Mouse (Mus musculus) gastrocnemius, postnatal 36 days (tissue): ENCODE results near the gene Epdr1. TPM values are rescaled to one million over a fixed set of nuclear protein-coding genes. Genes with fewer than 3 reads are reported as not detected.

Experiments used
- DNase-seq, 2 experiments: peaks; one replicate each; pipeline ENCODE4 v3.0.0; 2022
- intact Hi-C: fragments of 180-260 bp; cut with DNase I; formaldehyde crosslinking; loops from one replicate; pipeline ENCODE4 v1.15.1; 2025
- long read RNA-seq, 2 experiments: library from polyadenylated mRNA; stranded (forward); transcript quantifications; one replicate each; pipeline ENCODE4 v2.0.0; 2021
- total RNA-seq, 2 experiments: library from RNA; stranded (reverse); gene quantifications; 2 replicates each; pipeline ENCODE4 v1.2.3; 2021

The Epdr1 gene
- 100 to 1,000 TPM in 1 of 2 experiments, 10 to 100 TPM in 1; 85.8 to 106 TPM for total RNA-seq
- long read RNA-seq, experiment 1, transcript Epdr1-201 (3 exons, 2,363 nt): major isoform, 182 of 207 reads
- long read RNA-seq, experiment 1, partial matches to known transcripts: 2 of 207 reads
- long read RNA-seq, experiment 1, other reads (novel, unspliced or antisense): 22 of 207 reads
- long read RNA-seq, experiment 2, transcript Epdr1-201 (3 exons, 2,363 nt): major isoform, 276 of 313 reads
- long read RNA-seq, experiment 2, partial matches to known transcripts: 3 of 313 reads
- long read RNA-seq, experiment 2, other reads (novel, unspliced or antisense): 32 of 313 reads

DNA sequence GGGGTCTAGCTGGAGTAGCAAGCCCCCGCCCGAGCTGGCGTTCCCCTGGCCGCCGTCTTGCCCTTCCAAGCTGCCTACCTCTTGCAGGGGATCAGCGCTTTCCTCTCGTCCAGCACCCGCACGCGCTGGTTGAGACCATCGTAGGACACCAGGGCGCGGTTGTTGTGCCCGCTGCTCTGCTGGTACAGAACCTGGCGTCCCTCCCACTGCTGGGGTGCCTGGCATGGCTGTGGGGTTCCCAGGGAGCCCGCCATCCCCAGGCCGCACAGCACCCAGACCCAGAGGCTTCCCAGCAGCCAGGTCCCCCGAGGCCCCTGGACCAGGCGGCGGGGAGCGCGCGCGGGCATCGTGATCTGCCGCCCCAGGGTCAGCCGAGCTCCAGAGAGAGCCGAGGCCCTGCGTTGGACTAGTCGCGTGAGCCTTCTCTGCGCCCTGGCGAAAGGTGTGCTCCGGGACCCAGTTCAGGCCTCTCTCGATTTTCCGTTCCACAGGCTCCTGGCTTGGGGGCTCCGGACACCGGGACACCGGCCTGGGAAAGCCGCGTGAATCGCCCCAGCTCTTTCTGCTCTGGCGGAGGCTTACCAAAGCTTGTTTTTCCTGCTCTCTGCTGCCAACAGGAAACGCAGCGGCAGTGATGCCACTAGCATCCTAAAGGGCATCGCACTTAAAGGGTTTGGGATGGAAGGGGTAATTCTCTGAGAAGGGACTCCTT is at the start of gene Epdr1:
Gene Epdr1 (minus strand): TSS at position 712 of the 712 bp plus-strand sequence.
- intact Hi-C loops: no loop called here
- peak; percentile 29 to 54 for DNase-seq

DNA sequence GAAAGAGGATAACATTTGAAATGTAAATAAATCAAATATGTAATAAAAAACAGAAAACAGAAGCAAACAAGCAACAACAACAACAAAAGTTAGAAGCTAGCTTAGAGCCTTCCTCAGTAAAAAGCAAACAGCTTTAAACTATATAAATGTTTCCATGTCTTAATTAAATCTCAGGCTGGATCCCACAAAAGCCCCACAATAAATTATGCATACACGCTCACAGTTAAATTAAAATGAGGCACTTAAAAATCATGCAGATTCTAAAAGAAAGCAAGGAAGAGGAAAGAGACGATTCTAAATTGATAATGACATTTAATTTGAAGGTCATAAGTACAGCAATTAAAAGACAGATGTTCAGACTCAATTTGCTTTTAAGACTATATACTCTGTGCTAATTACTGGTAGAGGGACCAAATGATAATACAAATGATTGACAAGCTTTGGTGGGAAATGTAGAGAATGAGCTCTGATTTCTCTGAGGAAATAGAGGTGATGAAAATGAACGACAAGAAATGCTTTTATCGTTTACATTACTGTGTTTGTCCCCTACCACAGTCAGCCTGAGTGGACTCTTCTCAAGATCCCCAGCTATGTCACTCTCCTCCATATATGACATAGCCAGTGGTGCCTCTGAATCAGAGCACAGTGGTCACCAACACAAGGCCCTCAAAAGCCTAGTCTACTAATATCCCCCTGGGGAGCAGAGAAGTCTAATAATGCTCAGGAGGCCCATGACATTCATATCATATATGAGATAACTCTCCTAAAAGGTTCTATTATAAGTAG is 48.8 kb upstream of the Epdr1 start:
- DNase-seq: no peak
- intact Hi-C loops: no loop called here

DNA sequence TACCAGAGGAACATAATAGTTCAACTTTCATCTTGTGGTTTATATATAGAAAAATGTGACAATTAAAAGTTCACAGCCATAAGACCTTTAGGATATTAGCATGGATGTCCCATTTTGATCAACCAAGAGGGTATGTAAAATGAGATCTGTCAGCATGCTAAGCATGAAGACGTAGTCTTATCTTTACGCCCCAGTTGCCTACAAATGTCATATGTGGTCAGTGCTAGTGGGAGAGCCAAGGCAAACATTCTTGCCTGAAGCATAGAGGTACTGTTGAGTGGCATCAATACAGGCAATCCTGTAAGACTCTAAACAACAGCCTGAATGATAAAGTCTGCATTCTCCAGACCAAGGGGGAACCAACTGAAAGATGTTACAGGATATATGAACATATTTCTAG is 32.7 kb upstream of the Epdr1 start:
- DNase-seq: no peak
- intact Hi-C loops: no loop called here

DNA sequence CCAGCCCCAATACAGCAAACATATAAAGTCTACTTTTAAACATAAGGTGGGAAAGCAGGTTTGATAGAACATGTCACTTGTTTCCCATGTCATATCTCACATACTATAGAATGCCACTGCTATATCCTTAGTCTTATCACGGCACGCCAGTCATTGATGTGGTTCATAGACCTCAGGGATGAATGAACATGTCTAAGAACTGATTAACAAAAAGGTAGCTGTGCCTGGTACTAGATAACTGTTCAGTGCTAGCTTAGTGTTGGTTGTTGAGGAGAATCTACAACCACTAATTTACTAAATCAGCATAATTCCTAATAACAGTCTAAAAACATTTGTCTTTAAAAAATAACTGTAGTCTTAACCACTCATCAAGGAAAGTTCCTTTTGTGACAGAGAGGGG is 30.1 kb upstream of the Epdr1 start:
- no peak for DNase-seq
- intact Hi-C loops: no loop called here

DNA sequence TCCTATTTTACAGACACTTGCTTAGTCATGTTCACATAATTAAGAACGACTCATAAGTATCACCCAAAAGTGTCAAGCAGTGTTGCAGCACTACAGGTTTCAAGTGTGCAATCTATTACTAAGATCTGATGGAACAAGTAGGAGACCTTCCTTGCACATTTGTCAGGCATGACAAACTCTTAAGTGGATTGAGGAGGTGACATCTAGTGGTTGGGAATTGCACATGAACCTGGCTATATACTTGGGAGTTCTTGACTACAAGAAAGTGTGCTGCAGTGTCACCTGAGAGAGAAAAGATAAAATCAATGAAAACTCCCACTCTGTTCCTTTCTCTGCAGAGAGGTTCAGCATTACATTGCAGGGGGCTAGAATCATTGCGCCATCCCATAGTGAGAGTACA is 24.5 kb upstream of the Epdr1 start:
- intact Hi-C loops: loop anchor here (5.0 kb wide), 2 partner anchors 277 to 297 kb away; no protein-coding TSS in a partner anchor
- DNase-seq: no peak

DNA sequence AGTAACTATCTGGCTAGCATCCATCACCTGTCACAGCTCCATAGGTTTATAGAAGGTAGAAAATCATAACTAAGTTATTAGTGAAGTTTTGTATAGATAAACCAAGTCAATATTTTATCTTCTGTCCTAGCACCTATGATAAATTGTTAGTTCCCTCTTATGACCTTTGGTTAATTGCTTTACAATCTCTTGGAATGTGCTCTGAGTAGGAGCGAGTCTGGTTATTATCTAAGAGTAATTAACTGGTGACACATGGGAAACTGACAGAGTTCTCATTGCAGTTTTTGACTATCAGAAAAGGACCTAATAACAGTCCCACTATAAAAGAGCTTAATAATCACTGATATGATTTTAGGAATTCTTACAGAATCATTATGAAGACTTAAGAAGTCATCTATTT is 23.8 kb upstream of the Epdr1 start:
- intact Hi-C loops: loop anchor here (5.0 kb wide), 2 partner anchors 276 to 296 kb away; no protein-coding TSS in a partner anchor
- no peak for DNase-seq

DNA sequence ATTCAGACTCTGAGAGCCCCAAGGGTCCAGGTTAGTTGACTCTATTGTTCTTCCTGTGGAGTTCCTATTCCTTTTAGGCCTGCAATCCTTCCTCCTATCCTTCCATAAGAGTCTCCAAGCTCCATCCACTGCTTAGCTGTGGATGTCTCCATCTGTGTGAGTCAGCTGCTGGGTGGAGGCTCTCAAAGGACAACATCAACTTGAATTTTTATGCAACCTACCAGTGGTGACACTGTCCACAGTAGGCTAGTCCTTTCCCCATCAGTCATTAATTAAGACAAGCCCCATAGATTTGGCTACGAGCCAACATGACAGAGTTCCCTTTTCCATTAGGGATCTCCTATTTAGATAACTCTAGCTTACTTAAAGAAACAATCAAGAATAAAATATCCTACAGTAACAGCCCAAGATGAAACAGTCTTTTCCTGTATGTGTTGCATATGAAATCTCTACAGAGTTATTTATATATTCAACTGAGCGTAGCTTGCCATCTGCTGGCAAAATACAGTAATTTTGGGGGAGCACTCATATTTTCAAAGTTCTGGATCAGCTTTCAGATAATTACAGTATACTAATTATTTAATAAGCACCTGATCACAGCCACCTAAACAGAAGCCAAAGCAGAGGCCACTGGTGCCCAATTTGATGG is 20.6 kb upstream of the Epdr1 start:
- intact Hi-C loops: loop anchor here (5.0 kb wide), 2 partner anchors 273 to 293 kb away; no protein-coding TSS in a partner anchor
- DNase-seq: no peak

DNA sequence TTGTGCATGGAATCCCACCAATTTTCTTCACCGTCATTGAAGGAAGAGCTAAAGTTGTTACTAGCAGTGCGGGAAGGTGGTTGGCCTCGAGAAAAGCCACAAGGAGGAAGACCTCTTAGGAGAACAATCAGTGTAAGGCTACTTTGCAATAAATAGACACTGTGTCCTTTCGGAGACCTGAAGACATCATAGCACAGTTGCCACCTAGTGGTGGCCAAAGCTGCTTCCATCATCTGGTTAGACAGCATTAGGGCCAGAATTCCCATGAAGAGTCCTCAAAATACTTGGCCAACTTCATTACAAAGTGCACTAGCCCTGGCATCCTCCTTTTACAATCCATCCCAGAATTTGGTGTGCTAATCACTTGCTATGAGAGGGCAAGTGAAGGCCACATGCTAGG is 16.4 kb upstream of the Epdr1 start:
- DNase-seq: no peak
- intact Hi-C loops: loop anchor here (10.0 kb wide), 1 partner anchor 181 kb away; no protein-coding TSS in a partner anchor

DNA sequence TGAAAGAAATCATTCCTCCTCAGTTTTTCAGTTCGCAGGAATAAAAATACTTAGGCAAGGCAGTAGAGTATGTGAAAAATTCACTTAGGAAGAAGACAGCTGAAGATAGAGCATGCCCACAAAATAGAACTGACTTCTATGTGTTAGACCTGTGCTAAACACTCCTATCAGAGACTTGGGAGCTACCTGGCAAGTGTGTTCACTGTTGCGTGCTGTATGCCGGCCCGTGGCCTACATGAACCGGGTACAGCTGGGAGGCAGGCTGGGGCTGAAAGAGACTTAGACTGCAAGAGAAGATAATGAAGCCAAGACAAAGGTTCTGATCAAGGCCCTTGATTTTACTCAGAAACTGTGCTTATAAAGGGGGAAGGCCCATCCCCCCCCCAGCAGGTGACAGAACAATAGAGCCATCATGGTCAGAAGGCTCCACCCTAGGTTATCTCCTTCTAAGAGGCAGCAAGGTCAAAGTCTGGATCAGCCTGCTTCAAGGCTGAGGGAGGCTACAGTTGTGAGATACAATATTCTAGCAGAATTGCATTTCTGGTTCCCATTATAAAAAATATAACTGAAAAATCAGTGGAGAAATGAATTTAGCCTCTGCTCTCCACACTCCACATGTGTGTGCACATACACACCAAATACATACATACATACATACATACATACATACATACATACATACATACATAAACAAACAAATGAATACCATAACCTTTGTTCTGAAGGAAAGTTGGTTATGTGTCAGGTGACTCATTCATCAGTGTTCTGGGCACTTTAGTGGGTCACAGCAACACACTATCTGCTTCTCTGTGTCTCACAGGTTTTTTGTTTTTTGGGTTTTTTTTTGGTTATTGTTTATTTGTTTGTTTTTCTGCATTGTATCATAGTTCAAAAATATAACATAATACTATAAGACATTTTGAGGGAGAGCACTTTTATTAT is 11.3 kb upstream of the Epdr1 start:
- intact Hi-C loops: loop anchor here (10.0 kb wide), 1 partner anchor 176 kb away; no protein-coding TSS in a partner anchor
- DNase-seq: no peak

DNA sequence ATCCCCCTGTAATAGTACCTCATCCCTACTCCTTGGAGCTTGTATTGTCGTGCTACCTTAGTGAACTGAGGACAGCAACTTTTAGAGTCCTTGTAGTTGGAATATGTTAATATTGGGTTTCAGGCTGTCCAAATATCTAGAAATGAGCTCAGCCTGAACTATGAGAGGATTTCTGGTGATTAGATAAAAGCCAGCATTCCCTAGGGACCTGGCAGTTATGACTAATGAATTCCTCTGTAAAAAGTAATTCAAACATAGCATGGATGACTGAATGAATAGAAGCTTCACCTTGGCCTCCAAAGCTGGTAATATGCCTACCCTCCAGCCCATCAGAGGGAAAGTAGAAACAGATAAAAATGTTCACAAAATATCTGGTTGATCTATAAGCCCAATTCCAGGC is 6.7 kb upstream of the Epdr1 start:
- intact Hi-C loops: no loop called here
- no peak for DNase-seq

DNA sequence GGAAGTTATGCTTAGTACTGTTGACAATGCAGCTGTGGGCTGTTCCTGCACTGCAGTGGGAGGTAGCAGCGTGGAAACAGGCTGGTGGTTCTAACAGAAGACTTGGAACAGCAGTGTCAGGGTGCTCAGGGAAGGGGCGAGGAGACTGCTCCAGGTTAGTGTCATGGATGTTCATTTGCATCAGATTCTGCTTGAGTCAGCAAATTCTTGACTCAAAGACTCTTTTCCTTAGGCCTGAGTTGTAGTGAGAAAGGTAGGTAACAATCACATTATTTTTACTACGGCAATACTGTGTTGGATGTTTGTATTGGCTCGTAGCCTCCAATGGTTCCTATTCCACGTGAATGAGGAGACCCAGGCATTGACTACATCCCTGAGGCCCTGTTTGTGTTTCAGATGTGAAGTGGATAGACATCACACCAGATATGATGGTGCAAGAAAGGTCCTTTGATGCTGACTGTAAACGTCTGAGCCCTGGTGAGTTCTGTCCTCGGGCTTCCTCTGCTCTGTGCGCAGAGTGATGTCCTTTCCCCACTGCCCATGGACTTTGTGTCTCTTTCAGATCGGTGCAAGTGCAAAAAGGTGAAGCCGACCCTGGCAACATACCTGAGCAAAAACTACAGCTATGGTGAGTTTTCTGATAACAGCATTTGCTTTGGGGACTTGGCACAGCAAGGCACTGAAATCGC is 5.0 kb upstream of the Epdr1 start:
- intact Hi-C loops: no loop called here
- DNase-seq: no peak

DNA sequence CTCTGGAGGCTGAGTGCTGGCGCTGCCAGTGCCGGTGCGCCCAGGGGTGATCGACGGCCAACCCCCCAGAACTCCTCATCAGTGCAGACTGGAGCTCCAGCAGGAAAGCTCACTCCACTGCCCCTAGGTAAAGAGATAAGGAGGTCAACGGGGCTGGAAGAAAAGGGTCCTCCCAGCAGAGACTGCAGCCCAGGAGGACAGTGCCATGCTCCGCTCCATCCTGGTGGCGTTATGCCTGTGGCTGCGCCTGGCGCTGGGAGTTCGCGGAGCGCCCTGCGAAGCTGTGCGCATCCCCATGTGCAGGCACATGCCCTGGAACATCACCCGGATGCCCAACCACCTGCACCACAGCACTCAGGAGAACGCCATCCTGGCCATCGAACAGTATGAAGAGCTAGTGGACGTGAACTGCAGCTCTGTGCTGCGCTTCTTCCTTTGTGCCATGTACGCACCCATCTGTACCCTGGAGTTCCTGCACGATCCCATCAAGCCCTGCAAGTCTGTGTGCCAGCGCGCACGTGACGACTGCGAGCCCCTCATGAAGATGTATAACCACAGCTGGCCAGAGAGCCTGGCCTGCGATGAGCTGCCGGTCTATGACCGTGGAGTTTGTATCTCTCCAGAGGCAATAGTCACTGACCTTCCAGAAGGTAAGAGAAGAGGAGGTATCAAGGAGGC is 3.6 kb upstream of the Epdr1 start:
- intact Hi-C loops: no loop called here
- no peak for DNase-seq

DNA sequence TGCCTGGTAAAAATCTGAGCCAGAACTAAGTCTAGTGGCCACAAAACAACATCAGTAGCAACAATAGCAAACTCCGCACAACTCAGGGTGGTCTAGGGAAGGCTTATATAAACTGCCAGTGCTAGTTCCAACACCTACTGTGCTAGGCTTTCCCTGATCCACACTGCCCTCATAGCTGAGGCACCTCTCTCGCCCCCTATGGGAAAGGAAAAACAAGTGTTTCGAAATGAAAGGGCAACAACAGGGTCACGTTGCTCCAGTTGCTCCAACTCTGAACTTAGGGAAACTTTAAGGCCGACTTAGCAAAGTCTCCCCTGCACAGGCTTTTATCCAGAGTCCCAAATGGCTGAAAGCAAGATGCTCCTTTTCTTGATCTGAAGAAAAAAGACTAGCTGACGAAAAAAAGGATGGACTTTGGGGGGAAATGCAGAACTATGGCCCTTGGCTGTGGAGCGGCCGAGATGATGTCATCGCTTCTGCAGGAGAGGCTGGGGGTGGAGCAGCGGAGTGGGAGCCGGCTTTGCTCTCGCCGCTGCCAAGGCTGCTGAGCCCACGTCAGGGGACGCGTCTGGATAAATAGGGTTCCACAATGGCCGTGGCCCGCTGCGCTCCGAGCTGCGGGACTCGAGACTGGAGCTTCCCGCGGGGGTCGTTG is 3.0 kb upstream of the Epdr1 start, which contains the start of gene Sfrp4:
Gene Sfrp4 (plus strand): TSS at position 532 of the 655 bp plus-strand sequence.
- DNase-seq: peak; percentile 31 to 34

DNA sequence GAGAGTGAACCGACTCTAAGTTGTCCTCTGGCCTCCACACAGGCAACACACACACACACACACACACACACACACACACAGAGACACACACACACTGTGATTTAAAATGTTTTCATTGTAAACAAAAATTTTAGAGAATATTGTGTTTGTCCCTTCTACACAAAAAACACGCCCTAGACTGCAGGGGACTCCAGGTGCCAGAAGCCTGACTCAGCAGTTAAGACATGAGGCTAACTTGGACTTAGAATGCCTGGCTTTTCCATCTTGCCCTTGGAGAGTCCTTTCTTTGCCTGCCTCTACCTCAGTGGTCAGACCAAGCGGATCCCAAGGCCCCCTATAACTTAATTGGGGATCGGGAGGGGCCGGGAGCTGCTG is 899 bp downstream of the Epdr1 start:
- peak in 1 of 2 experiments; percentile 25 for DNase-seq
- intact Hi-C loops: no loop called here

More for the DNA sequence above, 3.0 kb upstream of the Epdr1 start, which contains the start of gene Sfrp4:
- intact Hi-C loops: no loop called here

DNA sequence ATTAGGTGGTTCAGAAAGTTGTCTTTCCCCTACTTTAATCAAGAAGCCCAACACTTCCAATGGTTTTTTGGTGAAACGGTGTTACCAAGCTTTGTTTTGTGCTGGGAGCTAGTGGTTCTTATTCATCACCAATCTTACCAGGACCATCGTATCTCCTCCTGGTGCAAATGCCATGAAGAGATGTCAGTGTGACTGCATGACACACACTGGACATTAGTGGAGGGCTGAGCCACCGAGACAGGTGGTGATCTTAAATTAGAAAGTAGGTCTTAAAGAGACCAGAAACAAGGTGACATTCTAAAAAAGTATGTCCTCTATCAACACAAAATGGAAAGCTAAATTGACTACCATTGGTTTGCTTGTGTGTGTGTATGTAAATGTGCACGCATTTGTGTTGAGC is 1.6 kb downstream of the Epdr1 start:
- intact Hi-C loops: no loop called here

DNA sequence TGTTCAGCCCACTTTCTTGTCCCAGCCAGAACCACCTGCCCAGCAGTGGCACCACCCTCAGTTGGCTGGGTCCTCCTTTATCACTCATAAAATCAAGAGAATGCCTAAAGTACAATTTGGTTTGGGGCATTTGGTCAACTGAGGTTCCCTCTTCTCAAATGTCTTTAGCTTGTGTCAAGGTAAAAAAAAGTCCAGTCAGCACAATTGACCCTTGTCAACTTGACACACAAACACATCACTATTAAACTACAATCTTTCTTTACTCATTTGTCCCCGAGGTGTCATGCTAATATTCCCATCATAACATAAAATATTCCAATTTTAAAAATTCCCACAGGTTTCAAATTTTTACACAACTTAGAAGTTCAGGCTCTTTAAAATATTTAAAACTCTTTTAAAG is 5.4 kb downstream of the Epdr1 start:
- no peak for DNase-seq
- intact Hi-C loops: no loop called here

More for the DNA sequence above, 1.6 kb downstream of the Epdr1 start:
- no peak for DNase-seq

DNA sequence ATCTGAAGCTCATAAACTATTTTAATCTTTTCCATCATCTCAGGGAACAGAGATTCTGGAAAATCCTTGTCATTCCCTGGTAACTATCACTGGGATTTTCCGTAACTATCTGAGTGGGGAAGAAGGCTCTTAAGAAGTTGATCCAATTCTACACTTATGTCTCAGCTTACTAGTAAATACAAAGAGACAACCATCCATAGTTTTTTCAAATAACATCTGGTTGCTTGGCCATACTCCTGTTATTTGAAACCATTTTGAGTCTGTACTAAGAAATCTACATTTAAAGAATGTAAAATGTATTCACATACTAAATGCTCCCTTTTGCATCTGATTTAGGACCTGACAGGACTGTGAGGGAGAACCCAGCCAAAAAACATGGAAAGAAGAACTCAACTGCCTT is 6.3 kb downstream of the Epdr1 start:
- no peak for DNase-seq
- intact Hi-C loops: no loop called here

DNA sequence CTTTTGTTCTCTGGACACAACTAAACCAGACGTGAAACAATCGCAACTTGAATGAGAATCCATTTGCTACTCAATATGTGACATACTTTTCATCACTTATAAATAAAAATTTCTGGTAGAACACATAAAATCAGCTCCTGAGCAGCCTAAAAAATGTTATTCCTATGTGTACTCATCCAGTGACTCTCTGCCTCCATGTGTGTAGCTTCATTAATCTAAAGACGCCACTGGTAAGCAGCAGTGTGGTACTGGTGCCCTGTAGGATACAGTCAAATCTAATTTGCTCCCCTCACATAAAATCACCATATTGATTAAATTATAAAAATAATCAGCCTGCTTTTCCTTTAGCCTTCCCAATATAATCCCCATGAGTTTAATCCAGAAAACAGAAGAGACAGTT is 6.8 kb downstream of the Epdr1 start:
- DNase-seq: no peak
- intact Hi-C loops: no loop called here
